Mouse (Mus musculus) megakaryocyte, adult 5-6 weeks (primary cell): ENCODE data around the gene Rbbp6. TPM values are rescaled to one million over a fixed set of nuclear protein-coding genes. Genes with fewer than 3 reads are reported as not detected.

ENCODE experiments used
- ATAC-seq: 2 replicates; pipeline ENCODE4 v1.8.0; 2016; ENCODE audit warnings: mild to moderate bottlenecking, inconsistent platforms; ENCODE audit not compliant: poor library complexity, severe bottlenecking
- total RNA-seq, 2 experiments: library from RNA; stranded (forward) in 1 of 2; stranded (reverse) in 1 of 2; fragments of 153-499, 151-499 nt in 1 of 2; fragments of 221-1000, 200-1000 nt in 1 of 2; gene quantifications; 2 replicates each; pipeline versions ENCODE4 v1.2.3 to v1.2.4; 2015 to 2017

The Rbbp6 gene
- total RNA-seq (2015) (66.1 and 83.1 TPM in 2 replicates), total RNA-seq (2017) (36.8 and 50.8 TPM in 2 replicates)

DNA sequence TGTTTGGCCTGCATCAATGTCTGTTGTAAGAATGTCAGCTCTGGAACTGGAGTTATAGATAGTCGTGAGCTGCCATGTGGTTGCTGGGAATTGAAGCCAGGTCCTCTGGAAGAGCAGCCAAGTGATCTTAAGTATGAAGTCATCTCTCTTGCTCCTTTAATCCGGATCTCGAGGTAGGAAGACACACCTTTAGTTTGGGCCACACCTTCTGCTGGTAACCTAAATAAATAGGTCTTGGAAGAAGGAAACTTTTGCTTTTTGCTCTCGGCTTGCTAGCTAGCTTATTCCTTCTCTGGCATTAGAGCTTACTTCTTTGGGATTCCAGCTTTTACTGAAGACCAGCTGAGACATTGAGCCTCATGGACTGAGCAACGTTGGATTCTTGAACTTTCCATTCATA, at the start of gene Rbbp6:
Gene Rbbp6, plus strand, starts transcription at position 301 of the 400 bp plus-strand sequence.
- ATAC-seq = no peak

DNA sequence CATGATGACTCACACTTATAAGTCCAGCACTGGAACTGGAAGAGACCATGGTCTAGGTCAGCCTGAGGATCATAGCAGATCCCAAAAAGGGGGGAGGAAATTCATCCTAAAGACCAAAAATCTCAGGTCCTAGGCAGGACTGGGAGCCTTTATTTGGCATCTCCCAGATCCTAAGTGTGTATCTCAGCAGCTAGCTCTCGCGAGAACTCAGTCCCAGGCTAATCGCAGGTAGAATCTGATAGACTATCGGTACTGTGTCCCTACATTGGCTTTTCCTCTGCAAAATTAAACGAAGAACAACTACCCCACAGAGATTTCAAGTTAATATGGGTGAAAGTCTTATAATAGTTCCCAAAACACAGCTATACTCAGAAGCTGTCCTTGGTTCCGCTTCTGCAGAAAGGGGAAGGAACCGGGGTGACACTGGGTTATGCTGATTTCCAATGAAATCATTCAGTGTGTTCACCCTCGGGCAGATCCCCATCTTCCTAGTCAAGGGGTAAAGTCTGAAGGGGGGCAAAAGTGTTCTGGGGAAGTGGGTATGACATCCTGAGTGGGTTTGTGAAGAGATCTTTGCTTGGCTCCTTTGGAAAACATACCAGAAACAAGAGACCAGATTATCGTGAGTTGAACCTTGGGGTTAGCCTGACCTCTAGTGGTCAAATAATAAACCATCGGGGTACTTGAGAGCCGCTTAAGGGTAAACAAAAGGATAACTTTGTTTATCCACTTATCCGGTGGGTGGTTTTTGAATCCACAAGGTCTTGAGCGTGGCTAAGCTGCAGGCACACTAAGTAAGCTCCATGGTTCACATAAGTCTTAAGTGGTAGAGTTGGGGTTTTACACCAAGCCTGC, 45.5 kb upstream of the Rbbp6 start:
- peak; percentile 92 for ATAC-seq

DNA sequence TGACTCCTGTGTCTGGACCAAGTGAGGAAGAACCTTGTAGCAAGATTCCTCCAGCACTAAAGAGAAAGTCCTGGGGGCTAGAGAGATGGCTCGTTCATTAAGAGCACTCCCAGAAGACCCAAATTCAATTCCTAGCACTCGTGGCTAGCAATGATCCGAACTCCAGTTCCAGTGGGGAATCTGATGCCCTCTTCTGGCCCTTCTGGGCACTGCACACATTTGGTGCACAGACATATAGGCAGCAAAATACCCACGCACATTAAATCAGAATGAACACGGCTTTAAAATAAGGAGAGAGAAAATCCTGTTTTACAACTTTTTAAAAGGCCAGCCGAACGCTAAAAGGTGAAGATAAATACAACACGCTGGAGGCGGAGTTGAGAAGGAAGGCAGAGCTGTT, 43.9 kb upstream of the Rbbp6 start:
- no peak for ATAC-seq

DNA sequence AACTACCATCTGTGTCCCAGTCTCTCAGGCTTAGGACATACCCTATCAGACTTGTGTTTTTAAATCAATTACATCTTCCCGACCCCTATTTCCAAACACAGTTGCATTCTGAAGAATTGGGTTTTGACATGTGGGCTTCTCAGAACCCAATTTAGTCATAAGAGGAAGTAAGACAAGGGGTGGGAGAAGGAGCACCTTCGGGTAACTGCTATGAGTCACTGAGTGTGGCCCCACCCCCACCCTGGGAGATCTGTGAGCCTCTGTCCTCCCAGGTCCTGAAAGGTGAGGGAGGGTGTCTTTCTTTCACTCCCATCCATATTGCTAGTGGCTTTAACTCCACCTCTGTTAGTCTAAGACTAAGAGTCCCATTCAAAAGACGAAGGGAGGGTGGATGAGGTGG, 41.2 kb upstream of the Rbbp6 start:
- peak; percentile 41; the same call in 1 of the 2 replicates for ATAC-seq

DNA sequence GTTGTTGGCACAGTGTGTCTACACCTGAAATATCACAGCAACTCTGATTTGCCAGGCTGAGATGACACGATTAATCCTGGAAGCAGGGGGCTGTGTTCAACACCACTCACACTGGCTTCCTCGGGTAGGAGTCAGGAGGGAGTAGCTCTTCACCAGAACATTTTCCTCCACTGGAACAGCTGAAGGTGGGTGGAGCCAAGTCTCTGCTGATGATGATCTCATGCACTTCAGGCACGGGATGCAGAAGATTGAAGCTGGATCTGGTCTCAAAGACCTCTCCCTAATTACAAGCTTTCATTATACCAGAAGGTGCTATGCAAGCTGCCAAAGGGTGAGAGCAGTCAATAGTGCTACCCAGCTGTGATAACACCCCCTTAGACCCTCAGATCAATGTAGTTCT, 35.0 kb upstream of the Rbbp6 start:
- ATAC-seq = no peak

DNA sequence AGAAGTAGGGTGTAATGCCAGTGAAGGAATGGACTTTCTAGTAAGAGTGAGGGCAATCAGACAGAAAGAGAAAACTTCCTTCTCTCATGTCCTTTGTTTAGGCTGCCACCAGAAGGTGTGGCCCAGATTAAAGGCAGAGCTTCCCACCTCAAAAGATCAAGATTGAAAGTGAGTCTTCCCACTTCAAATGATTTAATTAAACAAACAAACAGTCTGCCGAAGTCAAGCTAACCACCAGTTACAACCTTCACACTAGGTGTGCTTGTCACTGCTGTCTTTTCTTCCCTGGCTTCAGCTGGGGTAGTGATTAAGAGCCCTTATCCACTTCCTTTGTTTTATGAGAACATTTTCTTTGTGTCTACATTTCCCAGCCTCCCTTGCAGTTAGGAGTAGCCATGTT, 33.3 kb upstream of the Rbbp6 start:
- no peak for ATAC-seq

DNA sequence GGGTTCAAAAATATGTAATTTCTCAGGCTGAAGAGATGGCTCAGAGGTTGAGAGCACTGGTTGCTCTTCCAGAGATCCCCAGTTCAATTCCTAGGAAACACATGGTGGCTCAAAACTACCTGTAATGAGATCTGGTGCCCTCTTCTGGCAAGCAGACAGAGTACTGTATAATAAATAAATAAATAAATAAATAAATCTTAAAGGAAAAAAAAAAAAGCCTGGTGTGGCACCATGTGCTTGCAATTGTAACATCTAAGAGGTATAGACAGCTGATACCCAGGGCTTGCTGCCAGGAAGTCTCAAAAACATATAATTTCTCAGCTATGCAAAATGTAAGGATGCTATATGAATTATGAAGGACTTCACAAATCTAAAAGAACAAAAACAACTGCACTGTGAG, 28.9 kb upstream of the Rbbp6 start:
- ATAC-seq = no peak

DNA sequence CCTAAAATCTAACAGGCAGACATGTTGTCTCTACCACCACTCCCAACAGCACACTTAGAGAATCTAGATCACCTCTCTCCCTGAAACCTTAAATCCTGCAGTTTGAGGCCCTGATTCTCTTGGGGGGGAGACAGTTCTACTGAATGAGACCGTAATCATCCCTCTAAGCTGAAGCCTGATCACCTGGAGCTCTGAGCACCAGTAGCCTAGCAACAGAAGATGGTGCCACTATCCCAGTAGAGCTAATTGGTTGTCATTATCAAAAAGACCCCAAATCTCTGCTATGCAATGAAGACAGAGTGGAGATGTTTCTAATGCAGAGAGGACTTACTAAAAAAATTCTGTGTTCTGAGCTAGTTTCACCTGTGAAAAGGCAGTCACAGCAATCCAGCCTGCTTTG, 27.3 kb upstream of the Rbbp6 start:
- no peak for ATAC-seq

DNA sequence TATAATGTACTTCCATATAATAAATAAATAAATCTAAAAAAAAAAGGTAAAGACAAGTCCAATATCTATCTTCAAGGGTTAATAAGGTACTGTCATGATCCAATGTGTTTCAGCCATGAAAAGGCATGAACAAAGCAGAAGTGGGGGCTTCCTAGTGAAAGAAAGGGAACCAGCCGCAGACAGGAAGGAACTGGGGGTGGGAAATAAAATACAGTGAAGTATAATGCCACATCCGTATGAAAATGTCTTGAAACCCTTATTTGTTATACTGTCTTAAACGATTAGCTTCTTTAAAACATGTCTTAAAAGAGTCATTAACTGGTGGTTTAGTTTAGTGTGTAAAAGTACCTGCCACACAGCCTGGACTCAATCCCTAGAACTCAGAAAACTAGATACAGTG, 26.3 kb upstream of the Rbbp6 start:
- ATAC-seq = peak; percentile 73

DNA sequence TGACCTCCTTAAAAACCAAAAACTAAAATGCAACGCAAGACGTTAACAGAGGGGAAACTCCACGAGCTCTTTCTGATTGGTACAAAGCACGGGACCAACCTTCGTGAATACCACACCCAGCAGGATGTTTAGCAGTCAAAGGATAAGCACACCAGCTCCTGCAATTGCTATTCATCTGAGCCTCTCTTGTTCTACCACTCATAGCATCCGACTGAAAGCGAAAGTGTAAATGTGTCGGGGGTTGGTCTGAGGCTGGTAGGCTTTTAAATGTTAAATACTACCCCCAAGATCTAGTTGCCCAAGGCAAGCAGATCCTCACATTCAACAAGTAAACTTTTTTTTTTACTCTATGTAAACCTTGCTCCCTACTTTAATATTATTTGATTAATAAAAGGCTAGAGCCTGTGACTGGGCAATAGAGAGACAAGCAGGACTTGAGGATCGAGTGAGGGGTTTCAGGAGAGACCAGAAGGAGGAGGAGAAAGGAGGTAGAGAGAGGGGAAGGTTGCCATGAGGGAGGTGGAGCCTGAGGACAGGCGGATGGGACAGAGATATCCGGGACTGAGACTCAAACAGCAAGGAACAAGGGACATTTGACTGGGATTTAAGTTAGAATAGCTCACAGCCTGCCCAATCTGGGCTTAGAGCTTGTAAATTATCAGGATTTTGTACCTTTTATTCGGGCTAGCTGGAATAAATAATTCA, 25.0 kb upstream of the Rbbp6 start:
- ATAC-seq = peak; percentile 52

DNA sequence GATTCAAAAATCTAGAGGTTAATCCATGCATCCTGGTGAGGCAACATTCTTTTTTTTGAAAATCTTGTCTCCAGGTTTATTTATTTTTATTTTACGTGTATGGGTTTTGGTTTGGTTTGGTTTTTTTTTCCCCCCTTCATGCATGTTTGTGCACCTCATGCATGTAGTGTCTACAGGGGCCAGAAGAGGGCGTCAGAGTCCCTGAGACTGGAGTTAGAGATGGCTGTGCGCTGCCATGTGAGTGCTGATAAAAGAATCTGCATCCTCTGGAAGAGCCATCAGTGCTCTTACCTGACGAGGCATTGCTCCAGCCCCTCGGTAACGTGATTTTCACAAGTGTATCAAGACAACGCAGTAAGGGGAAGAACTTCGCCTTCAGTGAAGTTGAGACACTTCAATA, 23.4 kb upstream of the Rbbp6 start:
- ATAC-seq = no peak

DNA sequence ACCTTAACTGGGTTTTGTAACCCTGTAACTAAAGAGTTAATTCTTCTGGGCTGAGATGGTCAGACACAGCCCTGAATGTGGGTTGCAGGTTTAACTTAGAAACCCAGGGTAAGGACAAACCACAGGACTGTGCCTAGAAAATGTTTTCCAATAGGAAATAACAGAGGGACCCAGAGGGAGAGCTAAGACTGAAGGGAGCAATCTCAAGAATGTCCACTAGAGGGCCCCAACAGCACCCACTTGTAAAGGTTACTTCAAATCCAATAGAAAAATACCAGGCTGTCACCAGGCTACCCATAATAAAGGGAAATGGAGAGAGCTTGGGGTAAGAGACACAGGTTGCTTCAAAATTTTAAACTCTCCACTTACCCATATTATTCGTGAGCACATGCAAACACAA, 20.3 kb upstream of the Rbbp6 start:
- peak; percentile 92 for ATAC-seq

DNA sequence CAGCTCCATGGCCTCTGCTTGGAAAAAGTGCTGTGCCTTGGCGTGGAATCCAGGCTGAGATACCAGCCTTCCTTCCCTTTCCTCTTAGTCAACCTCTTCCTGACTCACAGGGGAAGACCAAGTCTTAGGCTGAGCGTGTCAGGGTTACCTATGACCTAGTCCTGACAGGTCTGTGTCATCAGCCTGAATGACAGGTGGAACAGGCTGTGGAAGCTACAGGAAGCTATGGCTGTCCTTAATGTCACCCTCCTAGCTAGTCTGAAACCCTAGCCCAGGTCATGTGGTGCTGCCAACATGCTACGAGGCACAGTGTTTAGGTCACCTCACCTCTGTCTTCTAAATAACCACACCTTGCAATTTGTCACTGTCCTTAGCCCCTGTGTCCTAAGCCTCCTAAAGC, 16.2 kb upstream of the Rbbp6 start:
- no peak for ATAC-seq

DNA sequence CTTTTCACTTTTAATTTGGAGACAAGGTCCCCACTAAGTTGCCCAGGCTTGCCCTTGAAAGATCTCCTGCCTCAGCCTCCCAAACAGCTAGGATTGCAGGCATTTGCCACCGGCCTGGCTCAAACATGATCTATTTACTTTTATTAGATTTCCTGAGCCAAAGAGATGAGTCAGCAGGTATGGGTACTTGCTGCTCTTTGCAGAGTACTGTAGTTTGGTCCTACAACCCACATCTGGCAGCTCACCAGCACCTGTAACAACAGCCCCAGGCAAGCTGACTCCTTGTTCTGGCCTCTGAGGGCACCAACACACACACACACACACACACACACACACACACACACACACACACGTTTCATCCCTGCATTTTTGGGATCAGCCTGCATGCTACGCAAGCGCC, 14.0 kb upstream of the Rbbp6 start:
- no peak for ATAC-seq

DNA sequence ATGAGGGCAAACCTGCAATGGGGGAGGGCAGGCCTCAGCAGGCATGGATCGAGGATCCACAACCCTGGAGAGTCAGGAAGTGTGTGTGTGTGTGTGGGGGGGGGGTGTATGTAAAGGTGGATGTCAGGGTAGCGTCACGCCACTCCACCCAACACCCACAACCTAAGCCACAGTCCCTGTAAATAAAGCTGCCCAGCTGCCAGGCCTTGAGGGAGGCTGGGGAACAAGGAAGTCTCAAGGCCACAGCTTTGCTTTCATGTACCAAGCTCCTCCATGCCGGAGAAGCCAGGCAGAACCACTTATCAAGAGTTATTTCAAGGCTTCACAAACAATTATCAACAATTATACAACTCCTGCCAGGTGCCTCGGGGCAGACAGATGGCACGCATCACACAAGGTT, 13.4 kb upstream of the Rbbp6 start:
- ATAC-seq = no peak

DNA sequence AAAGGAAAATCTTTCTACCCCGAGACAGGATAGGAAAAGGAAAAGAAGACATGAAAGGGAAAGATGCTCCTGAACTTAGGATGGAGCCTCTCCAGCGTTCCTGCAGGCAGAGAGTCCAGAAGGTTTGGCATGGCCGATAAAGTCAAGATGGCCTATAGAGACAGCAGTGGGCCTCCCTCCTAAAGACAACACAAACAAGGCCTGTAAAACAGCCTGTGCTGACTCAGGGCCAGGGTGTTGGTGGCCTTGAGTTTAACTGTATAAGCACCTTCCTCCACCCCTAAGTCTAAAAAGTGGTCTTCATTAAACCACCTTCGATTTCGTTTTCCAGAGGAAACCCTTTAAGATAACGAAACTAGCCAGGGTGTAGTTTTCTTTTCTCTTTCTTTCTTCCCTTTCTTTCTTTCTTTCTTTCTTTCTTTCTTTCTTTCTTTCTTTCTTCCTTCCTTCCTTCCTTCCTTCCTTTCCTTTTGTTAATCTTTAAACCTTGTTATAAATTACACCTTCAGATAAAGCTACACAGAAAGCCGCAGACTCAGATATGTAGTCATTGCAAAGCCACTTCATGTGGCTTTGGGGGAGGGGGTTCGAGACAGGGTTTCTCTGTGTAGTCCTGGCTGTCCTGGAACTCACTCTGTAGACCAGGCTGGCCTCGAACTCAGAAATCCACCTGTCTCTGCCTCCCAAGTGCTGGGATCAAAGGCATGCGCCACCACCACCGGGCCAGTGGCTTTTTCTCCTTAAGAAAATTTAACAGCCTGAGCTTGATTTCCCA, 10.8 kb upstream of the Rbbp6 start:
- ATAC-seq = no peak

DNA sequence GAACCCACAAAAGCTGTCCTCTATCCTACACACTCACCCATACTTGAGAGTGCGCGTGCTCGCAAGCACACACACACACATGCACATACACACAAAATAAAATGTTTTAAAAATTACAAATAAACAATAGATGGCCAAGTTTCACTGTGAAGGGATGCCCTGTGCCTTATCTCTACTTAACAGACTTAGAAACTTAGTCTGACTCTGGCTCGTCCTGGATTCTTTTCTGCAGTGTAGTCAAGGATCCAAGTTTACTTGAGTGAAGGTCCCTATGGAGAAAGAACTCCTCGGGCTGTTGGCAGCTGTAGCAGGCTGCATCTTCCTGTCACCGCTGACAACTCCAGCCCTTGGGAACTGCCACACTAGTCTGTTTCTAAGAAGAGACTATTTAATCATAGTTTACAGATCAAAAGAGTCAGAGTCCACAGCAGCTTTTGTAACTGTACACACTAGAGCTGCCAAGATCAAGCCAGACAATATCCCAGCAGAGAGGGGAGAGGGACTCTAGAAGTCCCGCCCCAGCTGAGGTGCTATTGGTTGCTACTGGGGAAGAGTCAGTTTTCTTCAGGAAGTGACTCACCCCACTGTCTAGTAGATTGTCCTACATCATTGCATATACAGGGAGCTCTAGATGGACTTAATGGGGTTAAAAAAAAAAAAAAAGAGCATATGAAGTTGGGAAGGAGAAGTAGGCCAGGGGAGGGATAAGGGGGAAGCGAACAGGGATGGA, 10.1 kb upstream of the Rbbp6 start:
- peak; percentile 87 for ATAC-seq

DNA sequence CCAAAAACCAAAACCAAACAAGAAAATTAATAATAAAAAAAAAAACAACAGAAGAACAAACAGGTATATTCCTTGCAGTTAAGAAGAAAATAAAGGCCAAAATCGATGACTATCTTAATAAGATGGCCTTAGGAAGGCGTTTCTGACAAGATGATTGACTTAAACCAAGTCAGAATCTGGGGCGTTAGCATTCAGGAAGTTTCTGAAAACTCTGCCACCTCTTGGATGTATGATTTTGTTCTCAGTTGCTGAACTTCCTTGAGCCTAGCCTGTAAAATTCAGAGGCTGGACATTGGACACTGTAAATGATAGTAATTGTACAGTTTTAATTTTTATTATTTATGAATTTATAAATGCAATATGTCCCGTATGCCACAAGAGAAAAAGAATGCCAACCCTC, 3.3 kb downstream of the Rbbp6 start:
- no peak for ATAC-seq

DNA sequence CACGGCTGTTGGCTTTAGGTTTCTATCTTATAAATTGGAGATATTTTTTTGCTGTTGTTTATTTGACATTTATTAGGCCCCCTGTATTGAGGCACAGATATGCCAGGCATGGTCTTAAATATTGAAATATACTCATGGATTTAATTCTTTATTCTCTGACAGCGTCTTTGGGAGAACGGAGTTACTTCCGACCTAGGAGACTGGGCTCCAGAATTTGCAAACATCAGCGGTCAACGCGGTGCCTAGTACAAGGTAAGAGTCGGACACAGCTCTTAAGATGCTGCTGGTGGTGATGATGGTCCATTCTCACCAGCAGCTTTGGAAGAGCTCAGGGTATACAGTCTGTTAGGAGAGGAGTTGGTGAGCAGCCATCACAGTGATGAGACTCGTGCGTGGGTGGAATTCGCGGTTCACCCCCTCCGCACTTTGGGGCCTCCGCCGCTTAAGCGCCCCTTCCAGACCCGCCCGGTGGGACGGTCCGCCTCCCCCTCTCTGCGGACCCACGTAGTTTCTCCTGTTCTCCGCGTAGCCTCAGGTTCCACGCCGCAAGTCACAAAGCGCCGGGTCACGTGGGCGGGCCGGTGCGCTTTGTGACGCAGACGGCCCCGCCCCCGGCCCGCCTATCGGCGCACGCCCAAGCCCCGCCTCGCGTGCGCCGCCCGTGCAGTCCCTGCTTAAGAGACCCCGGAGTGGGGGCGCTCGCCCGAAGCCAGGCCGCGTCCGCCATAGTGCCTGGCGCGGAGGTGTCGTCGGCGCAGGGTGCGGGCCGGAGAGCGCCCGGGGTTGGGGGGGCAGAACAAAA, 3.9 kb downstream of the Rbbp6 start:
- ATAC-seq = peak; percentile 85
